Mouse (Mus musculus) brain, embryonic 18.5 days (tissue): ENCODE results near the gene Cd80.
"Not testable (repeated sequence)": the region's sequence is repeated elsewhere in the genome, so short reads cannot be mapped to it uniquely, and the experiment has no call there.

ENCODE experiments used
- DNase-seq: peaks from one replicate; pipeline ENCODE4 v3.0.0-alpha.2; 2012; ENCODE audit warnings: low read depth, low spot score

Gene Cd80

DNA sequence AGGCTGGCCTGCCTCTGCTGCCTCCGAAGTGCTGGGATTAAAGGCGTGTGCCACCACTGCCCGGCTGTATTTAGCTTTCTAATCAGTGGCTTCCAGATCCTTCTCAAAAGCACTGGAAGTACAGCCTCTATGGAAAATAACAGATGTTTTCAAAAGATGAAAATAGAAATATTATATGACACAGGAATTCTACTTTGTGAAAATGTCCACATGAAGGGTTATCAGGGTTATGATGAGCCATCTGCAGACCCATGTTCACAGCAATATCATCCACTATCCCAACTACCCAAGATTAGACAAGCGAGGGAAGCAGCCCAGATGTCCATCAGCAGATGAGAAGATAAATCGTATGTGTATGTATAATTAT is 17.1 kb downstream of the Cd80 start:
- no peak for DNase-seq

DNA sequence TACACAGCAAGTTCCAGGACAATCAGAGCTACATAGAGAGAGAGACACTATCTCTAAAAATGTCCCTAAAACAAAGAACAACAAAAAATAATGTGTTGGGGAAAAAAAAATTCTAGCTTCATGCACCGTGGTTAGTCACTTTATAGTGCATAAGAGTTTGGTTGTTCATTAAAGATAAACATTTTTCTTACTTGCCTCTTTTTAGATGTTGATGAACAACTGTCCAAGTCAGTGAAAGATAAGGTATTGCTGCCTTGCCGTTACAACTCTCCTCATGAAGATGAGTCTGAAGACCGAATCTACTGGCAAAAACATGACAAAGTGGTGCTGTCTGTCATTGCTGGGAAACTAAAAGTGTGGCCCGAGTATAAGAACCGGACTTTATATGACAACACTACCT is 18.3 kb downstream of the Cd80 start:
- DNase-seq = no peak

DNA sequence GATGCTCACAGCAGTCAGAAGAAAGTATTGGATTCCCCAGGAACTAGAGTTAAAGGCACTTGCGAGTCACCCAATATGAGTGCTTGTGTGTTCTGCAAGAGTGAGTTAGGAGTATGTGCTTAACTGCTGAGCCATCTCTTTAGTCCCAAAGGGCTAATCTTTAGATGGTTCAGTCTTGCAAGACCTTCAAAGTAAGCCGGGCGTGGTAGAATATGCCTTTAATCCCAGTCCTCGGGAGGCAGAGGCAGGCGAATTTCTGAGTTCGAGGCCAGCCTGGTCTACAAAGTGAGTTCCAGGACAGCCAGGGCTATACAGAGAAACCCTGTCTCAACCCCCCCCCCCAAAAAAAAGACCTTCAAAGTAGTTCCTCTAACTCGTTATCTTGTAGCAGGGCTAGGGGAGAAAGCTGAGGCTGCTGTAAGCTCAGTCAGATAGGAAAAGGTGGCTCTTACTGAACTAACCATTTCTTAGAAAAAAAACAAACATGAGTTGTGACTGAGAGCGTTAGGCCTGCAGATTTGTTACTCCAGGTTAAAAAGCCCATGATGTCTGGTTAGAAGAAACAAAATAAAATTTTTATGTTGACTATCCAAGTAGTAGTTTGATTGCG is 19.4 kb downstream of the Cd80 start:
- no peak for DNase-seq

DNA sequence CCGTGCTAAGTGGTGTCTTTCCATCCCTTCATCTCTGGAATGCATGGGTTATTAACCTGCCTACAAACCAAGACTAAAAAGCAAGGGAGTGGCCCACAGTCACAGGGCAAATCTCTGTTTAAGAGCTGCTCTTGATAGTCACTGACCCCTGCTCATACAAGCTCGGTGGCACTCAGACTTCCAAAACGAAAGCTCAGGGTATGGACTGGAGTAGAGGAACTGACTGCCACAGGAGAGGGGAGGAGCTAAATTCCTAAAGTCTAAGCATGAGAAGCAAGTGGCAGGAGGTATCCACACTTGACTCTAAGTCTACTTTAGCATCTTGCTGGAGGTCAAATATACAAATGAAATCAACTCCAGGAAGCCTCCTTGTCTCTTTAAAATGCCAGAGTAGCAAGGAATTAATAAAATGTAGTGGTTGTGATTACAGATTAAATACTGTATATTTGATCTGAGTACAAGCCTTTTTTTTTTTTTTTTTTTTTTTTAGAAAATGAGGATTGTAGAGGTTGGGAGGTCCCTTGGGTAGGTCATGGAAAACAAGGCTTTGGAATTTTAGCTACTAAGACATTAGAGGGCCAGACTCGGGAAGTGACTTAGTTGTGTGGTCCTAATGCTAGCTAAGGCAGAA is 20.4 kb downstream of the Cd80 start:
- no peak for DNase-seq

DNA sequence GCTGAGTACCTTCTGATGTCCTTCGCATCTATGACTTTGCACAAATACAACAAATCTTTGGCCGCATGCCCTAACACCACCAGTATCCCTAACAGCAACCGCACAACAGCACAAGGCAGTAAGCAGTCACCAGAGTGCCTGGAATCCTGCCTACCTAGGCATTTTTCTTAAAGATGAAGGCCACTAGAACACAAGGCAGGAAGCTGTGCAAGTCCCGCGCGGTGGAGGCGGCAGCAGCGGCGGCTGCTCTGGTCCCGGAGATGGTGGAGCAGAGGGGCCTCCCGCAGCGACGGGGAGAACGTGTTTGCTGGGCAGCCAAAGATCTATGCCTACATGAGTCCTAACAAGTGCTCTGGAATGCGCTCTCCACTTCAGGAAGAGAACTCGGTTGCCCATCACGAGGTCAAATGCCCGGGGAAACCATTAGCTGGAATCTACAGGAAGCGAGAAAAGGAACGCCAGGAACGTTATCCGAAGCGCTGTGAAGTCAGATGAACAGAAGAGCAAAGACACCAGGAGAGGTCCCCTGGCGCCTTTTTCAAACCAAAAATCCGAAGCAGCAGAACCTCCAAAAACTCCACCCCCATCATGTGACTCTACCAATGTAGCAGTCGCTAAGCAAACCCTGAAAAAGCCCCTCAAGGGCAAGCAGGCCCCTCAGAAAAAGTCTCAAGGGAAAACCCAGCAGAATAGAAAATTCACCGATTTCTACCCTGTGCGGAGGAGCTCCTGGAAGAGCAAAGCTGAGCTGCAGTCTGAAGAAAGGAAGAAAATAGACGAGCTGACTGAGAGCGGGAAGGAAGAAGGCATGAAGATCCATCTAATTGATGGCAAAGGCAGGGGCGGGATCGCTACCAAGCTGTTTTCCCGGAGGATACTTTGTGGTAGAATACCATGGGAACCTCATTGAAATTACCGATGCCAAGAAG is 21.2 kb downstream of the Cd80 start:
- DNase-seq = no peak

DNA sequence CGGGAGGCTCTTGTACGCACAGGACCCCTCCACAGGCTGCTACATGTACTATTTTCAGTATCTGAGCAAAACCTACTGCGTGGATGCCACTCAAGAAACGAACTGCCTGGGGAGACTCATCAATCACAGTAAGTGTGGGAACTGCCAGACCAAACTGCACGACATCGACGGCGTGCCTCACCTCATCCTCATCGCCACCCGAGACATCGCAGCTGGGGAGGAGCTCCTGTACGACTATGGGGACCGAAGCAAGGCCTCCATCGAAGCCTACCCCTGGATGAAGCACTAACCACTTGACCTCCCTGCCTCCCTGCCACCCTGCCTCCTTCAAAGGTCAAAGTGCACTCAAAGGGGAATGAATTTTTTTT is 21.9 kb downstream of the Cd80 start:
- not testable (repeated sequence) for DNase-seq

DNA sequence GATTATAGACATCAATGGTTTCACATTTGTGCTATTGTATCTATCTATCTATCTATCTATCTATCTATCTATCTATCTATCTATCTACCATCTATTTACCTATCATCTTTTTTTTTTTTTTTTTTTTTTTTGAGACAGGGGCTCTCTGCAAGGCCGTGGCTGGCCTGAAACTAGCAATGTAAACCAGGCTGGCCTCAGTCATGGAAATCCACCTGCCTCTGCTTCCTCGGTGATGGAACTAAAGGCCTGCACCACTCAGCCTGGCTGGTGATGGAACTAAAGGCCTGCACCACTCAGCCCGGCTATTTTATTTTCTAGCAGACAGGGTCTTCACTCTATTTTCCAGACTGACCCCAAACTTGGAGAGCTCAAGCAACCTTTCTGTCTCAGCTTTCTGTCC is 22.9 kb downstream of the Cd80 start:
- DNase-seq = no peak

DNA sequence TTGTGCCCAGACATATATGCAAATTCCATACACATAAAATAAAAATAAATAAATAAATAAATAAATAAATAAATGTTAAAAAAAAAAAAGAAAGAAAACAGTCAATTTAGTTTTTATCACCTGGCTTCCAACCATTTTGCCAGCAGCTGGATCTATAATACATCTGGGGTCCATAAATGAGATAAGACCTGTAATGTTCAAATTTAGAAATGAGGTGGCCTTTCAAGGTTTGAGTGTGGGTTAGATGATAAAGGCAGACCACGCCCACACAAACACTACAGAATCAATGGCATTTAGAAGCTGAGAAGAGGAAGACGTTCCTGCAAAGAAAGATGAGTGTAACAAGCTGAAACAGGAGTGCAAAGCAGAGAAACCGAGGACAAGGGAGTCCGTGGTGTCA is 26.0 kb downstream of the Cd80 start:
- no peak for DNase-seq

DNA sequence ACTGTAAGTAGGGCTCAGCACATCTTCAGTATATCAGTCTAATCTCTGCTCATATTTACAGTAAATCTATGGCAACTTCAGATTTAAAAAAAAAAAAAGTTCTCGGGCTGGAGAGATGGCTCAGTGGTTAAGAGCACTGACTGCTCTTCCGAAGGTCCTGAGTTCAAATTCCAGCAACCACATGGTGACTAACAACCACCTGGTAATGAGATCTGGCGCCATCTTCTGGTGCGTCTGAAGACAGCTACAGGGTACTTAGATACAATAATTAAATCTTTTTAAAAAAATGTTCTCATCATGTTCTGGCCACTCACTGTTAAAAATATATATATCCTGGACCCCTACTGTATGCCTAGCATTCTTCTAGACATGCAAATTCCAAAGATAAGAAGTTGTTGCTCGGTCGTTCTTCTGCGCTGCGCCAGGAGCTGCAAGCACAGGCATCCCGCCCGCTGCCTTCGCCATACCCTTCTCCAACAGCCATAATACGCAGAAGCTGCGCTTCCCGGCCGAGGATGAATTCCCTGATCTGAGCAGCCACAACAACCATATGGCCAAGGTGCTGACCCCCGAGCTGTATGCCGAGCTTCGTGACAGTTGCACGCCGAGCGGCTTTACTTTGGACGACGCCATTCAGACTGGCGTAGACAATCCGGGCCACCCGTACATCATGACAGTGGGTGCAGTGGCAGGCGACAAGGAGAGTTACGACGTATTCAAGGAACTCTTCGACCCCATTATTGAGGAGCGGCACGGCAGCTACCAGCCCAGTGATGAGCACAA is 27.6 kb downstream of the Cd80 start:
- no peak for DNase-seq

DNA sequence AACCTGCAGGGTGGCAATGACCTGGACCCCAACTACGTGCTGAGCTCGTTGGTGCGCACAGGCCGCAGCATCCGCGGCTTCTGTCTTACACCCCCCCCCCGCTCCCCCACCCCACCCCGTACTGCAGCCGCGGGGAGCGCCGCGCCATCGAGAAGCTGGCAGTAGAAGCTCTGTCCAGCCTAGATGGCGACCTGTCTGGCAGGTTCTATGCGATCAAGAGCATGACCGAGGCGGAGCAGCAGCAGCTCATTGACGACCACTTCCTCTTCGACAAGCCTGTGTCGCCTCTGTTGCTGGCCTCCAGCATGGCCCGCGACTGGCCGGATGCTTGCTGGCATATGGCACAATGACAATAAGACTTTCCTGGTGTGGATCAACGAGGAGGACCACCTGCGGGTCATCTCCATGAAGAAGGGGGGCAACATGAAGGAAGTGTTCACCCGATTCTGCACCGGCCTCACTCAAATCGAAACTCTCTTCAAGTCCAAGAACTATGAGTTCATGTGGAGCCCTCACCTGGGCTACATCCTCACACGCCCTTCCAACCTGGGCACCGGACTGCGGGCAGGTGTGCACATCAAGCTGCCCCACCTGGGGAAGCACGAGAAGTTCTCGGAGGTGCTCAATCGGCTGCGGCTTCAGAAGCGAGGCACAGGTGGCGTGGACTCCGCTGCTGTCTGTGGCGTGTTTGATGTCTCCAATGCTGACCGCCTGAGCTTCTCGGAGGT is 28.4 kb downstream of the Cd80 start:
- no peak for DNase-seq

DNA sequence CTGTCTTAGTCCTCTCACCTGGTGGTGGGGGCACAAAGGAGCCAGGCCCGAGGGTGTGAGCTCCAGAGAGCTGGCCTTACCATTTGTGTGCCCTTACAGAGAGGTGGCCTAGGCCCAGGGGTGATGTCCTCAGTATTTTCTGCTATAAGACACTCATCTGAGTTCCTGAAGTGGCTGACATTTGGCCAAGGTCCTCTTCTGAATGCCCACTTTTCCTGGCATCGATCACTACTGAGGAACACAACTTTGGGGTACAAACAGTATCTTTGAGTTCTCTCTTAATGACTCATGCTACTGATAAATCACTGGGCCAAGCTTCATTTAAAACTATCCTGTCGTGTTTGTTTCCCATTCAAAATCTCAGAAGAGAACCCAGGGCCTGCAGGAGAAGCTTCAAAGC is 37.2 kb downstream of the Cd80 start:
- DNase-seq = no peak

DNA sequence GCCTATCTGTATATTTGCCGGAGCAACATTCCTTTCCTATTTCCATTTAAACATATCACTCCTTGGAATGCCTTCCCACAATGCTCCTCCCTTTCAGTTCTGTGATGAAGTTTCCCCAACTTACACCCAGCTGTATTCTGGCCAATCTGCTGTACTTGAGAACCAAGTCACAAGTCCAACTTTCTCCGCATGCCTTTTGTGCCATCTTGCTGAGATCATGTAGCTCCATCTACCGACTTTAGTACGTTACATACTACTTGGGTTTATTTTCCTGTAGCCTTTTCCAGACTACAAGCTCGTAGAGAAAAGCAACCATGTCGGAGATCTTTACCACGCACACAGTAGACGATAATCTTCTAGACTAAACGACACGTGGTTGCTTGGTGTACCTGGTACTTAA is 38.5 kb downstream of the Cd80 start:
- no peak for DNase-seq

DNA sequence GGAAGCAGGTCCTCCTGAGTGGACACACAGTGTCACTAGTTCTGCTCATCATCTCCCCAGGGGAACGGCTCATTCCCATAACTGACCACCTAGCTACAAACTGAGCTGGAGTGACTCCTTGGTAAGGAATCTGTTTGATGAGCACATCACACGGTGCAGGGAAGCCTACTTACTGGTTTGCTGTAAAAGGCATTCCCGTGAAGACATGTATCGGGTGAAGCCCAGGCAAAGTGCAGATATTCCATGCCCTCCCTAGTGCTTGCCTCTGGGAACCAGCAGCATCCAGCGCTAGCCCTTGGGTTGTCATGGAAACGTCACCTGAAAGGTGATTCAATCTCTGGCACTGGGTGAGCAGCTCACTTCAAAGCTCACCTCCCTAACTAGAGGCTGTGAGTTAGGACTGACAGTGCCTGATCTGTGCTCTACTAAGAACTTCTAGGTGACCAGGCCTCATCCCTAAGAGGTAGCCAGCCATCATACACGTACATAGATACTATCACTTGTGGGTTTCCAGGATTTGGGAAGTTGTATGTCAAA is 41.3 kb downstream of the Cd80 start:
- no peak for DNase-seq

DNA sequence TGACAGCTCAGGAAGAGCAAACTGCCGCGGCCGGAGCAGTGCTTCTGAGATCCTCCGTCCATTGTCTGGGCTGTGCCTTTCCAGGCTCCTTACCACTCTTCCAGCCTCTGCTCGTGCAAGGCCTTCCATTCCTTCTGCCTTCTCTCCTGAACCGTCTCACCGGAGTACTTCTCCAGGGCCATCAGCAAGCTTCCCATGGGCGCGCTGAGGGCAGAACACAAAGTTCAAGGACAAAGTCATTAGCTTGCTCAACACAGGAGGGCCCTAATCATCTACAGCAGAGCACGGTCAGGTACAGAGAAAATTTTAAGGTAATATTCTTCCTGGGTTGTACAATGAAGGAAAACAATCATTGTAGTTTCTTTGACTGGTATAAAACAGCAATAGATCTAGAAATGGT is 47.1 kb downstream of the Cd80 start:
- no peak for DNase-seq

DNA sequence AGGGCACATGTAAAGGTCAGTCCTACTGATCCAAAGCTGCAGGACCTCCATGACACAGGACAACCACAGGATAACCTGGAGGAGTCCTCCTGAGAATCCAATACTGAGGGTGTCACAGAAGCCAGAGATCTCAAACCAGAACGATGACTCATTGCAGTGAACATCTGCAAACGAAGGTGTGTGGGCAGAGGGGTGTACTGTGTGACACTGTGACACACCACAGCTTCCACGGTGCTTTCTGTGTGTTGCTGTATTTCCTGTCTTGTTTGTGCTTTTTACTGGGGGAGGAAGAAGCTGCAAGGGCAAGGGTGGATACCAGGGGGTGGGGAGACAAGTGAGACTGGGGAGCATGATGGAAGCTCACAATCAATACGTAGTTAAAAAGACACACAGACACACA is 48.2 kb downstream of the Cd80 start:
- no peak for DNase-seq

DNA sequence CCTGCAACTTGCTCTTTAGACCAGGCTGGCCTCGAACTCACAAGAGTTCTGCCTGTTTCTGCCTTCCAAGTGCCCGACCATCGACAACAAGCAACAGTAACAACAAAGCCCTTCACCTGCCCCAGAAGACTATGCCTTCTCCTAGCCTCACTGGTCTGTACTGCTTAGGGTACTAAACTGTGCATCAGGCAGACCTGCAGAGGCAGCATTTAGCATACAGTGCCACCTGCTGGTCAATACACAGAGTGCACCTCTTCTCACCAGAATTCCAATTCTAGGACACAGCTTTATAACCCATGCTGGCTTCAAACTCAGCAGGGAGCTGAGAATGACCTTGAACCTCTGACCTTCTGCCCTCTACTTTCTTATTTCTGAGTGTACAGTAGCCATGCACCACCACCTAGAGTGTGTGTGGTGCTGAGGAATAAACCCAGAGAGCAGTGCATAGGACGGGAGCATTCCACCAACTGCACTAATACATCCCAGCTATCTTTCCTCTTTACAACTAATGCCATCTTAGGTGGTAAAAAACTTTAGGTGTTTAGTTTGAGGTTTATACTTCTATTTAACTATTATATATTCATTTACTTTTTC is 50.8 kb downstream of the Cd80 start:
- DNase-seq = peak; percentile 24

DNA sequence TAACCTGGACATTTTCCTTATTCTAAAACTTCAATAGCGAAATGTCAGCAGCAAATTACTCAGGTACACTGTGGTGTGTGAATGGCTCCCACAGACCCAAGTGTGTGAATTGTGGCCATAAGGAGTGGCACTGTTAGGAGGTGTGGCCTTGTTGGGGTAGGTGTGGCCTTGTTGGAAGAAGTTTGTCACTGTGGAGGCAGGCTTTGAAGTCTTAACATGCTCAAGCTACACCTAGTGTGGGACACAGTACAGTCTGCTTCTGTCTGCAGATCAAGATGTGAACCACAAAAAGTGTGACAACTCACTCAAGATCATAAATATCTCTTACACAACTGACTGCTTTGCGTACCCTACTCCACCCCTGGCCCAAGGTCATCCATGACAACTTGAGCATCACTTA is 55.5 kb downstream of the Cd80 start:
- DNase-seq = no peak

DNA sequence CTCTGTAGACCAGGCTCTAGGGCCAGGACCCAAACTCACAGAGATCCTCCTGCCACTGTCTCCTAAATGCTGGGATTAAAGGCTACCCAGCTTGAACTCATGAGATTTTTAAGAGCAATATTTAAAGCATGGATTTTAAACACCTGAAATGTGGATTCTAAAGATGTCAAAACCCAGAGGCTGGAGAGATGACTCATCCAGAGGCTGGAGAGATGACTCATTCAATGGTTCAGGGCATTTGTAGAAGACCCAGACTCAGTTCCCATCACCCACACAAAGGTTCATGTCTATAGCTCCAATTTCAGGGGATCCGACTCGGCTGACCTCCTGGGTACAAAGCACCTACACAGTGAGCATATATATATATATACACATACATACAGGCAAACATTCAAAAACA is 63.8 kb downstream of the Cd80 start:
- no peak for DNase-seq

DNA sequence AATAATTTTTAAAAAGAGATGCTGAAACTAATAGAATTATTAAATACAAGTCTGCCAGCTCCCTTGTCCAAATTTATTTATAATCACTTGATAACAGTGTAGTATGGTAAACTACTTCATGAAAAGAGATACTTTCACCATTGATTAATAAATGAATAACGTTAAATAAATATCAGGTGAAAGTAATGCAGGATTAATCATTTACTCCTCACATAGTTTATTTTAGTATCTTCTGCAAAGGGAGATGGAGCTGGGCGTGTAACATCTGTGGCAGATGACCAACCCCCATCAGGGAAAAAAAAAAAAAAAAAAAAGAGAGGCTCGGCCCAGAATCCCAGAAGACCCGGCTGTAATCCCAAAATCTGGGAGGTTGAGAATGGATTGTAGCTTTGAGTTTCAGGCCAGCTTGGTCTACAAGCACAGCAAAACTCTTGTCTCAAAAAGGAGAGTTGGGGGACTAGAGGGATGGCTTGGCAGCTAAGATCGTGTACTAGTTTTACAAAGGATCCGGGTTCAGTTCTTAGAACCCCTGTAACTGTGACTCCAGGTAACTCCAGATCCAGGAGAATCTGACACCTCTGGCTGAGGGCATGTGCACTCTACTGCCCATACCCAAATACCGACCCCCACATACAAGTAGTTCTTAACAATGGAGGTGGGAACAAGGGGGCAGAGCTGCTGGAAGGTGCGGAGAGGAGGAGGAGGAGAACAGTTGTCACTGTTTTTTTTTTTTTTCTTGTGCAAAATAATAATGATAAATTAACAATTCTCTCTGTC is 66.0 kb downstream of the Cd80 start:
- DNase-seq = no peak
